Mouse (Mus musculus): ENCODE results near the gene Six1. TPM values are rescaled to one million over a fixed set of nuclear protein-coding genes. Genes with fewer than 3 reads are reported as not detected.

Six1 gene
- polyA plus RNA-seq, 1 experiment from 2014 or later: 0.02 TPM

GRCm38 (mm10) chr12:72998105-72999001 lies 55.3 kb downstream of the Six1 start:
- Histone ChIP-seq H3K4me1 (replicated peaks; ENCODE audit: control insufficient read depth, insufficient read depth) (no peaks in the 10 kb centered on the region), H3K4me2 (replicated peaks; ENCODE audit: low read depth) (no peak overlapping the region), H3K9ac (ENCODE audit: low read length) (no peak overlapping the region), H3K27ac (replicated peaks) (no peak overlapping the region), H3K9me3 (ENCODE audit: control insufficient read depth, low read length) (no peaks in the 10 kb centered on the region), H3K27me3 (ENCODE audit: control insufficient read depth, insufficient read depth, low read length) (no peaks in the 10 kb centered on the region), H3K36me3 (ENCODE audit: control insufficient read depth, insufficient read depth, low read length) (no peaks in the 10 kb centered on the region), H3K4me3 (ENCODE audit: low read depth, low read length) (no peak overlapping the region)
- DNase-seq (ENCODE audit: low spot score): no peak
- no peak for ATAC-seq (ENCODE audit: low FRiP score, low TSS enrichment)
- TF ChIP-seq CTCF (IDR thresholded peaks at IDR 0.05; ENCODE audit: low read depth): no peak
- no peak for TF ChIP-seq EP300 (optimal IDR thresholded peaks at IDR 0.05)
- WGBS: 80% methylated on average over 4 of the region's 4 CpGs

GRCm38 (mm10) chr12:72996646-72997045 lies 57.0 kb downstream of the Six1 start:
- no peaks in the 10 kb centered on the region for H3K9me3 ChIP-seq (ENCODE audit: control insufficient read depth, low read length)
- no peak overlapping the region for H3K4me3 ChIP-seq (ENCODE audit: low read depth, low read length)
- TF ChIP-seq EP300 (optimal IDR thresholded peaks at IDR 0.05) (no peak), CTCF (IDR thresholded peaks at IDR 0.05; ENCODE audit: low read depth) (no peak)
- WGBS: 96% methylated on average over 3 of the region's 3 CpGs
- no peak overlapping the region for H3K27ac ChIP-seq (replicated peaks)
- ATAC-seq (ENCODE audit: low FRiP score, low TSS enrichment) (no peak), DNase-seq (ENCODE audit: low spot score) (no peak)
- no peaks in the 10 kb centered on the region for H3K27me3 ChIP-seq (ENCODE audit: control insufficient read depth, insufficient read depth, low read length)
- H3K36me3 ChIP-seq (ENCODE audit: control insufficient read depth, insufficient read depth, low read length): no peaks in the 10 kb centered on the region
- H3K4me2 ChIP-seq (replicated peaks; ENCODE audit: low read depth): no peak overlapping the region
- no peak overlapping the region for H3K9ac ChIP-seq (ENCODE audit: low read length)
- no peaks in the 10 kb centered on the region for H3K4me1 ChIP-seq (replicated peaks; ENCODE audit: control insufficient read depth, insufficient read depth)

Other genes starting within 250 kb of the Six1 start
- not detected in 2 replicates for gene Six6, start 114.0 kb downstream of the Six1 start, polyA plus RNA-seq (2015; fragmentation: Nextera tagmentation; extraction: Ambion mirVana)
- gene 4930447C04Rik, start 113.1 kb downstream of the Six1 start, polyA plus RNA-seq (2015; fragmentation: Nextera tagmentation; extraction: Ambion mirVana): 0.57 and 0.67 TPM in 2 replicates
- 0.13 and 0.17 TPM in 2 replicates for gene Six4, start 59.6 kb upstream of the Six1 start, polyA plus RNA-seq (2015; fragmentation: Nextera tagmentation; extraction: Ambion mirVana)
- 17.1 and 20.0 TPM in 2 replicates for gene Mnat1, start 69.8 kb upstream of the Six1 start, polyA plus RNA-seq (2015; fragmentation: Nextera tagmentation; extraction: Ambion mirVana)
- 7.3 and 7.5 TPM in 2 replicates for gene Trmt5, start 232.8 kb upstream of the Six1 start, polyA plus RNA-seq (2015; fragmentation: Nextera tagmentation; extraction: Ambion mirVana)
- 2.8 and 3.1 TPM in 2 replicates for gene Slc38a6, start 232.9 kb upstream of the Six1 start, polyA plus RNA-seq (2015; fragmentation: Nextera tagmentation; extraction: Ambion mirVana)

All from stomach, postnatal 0 days (tissue).